Mouse (Mus musculus) left cerebral cortex, adult 18-20 months (tissue): ENCODE results near the gene Ahcyl2. TPM values are rescaled to one million over a fixed set of nuclear protein-coding genes. Genes with fewer than 3 reads are reported as not detected.

Experiments
- DNase-seq, 2 experiments: peaks; one replicate each; pipeline ENCODE4 v3.0.0; 2021 to 2022; ENCODE audit warnings: low spot score in 2 of 2, mixed read lengths in 1 of 2
- total RNA-seq, 2 experiments: library from RNA; stranded (reverse); gene quantifications; 2 replicates each; pipeline ENCODE4 v1.2.3; 2021

Gene Ahcyl2
- total RNA-seq, 2 experiments from 2014 or later = 136 to 139 TPM

DNA sequence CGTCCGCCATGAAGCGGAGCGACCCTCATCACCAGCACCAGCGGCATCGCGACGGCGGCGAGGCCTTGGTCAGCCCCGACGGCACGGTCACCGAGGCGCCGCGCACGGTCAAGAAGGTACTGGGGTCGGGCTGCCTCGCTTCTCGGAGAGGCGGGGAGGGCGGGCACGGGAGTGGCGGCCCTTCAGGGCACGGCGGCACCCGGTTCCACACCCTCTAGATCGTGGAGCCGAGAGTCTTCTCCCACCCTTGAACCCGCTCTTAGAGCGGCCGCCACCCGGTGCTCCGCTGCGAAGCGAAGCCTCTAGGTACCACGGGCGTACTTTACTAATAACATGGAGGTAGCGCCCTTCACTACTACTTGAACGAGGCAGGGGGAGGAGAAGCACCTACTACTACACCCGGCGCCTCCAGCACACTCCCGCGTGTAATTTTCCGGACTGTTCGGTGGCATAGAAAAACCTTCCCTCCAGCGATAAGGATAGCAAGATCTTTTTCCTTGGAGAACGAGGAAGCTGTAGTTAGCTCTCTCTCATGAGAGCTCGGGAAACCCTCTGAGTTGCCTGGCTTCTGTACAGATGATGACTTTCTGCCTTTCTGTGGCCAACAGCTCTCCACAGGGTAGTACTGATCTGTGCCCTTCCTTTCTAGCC, 1.1 kb downstream of the Ahcyl2 start:
- peak; percentile 21 to 36 for DNase-seq

DNA sequence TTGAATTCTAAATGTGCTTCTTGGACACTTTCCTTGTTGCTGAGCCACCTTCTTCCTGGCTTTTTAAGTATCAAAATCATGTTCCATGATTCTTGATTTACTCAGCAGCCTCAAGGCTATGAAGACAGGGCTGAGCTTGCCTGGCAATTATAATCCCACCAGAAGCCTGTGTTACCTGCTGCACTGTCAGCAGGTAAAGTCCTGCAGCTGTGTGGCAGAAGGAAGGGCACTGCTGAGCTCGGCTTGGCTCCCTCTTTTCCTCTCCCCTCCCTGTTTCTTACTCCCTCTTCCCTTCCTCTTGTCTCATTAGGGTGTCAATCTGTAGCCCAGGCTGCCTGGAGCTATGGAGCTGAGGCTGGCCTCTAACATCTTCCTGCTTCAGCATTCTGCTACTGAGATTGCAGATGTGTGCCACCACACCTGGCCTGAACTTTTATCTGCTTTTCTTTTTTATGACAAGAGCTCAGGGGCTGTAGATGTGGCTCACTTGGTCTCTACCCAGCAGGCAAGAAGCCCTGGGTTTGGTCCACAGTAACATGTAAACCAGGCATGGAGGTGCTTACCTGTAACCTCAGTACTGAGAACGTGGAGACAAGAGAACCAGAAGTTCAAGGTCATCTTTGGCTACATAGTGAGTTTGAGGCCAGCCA, 3.0 kb downstream of the Ahcyl2 start:
- DNase-seq = no peak

DNA sequence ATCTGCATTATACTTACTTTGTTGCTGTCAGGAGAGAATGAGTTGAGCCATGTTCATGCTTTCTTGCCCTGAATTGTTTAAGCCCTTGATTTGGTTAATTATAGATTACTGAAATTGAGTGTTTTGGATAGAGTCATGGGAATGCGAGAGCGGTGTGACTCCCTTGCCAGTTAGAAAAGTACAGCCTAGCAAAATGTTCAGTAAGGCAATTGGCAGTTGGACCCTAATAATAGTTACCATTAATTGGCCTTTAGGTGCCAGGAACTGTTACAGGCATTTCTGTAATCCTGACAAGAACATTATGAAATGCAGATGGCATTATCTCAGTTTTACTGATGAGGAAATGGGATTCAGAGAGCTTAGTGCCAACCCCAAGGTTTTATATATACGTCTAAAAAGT, 4.4 kb downstream of the Ahcyl2 start:
- DNase-seq = no peak

DNA sequence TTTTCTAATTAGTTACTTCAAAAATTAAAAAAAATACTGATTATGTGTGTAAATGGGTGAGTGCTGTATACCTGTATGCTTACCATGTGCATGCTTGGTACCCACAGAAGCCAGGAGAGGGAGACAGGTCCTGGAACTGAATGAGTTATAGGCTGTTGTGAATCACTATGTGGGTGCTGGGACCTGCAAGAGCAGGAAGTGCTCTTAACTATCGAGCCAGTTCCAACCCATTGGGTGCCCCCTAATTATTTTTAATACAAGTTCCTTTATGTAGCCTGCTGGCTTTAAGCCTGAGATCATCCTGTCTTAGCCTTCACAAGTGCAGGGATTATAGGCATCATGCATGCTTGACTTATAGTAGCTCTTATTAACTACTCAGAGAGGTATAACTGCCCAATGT, 6.3 kb downstream of the Ahcyl2 start:
- DNase-seq = no peak

DNA sequence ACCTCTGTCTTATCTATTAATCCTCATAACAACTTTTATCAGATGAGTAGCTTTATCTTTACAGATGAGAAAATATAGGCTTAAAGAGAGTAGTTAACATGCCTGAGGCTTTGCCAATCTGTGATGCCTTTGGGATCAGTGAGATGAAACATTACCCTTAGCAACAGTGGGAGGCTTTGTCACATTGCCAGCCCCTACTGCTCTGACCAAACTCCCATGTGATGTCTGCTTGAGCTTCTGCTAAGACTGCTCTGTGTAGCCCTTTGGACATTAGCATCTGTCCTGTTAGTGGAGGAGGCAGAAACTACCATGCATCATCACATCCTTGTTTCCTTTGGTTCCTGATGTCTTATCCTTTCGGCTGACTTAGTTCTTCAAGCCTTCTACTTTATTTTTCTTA, 7.8 kb downstream of the Ahcyl2 start:
- peak; percentile 37 to 44 for DNase-seq

DNA sequence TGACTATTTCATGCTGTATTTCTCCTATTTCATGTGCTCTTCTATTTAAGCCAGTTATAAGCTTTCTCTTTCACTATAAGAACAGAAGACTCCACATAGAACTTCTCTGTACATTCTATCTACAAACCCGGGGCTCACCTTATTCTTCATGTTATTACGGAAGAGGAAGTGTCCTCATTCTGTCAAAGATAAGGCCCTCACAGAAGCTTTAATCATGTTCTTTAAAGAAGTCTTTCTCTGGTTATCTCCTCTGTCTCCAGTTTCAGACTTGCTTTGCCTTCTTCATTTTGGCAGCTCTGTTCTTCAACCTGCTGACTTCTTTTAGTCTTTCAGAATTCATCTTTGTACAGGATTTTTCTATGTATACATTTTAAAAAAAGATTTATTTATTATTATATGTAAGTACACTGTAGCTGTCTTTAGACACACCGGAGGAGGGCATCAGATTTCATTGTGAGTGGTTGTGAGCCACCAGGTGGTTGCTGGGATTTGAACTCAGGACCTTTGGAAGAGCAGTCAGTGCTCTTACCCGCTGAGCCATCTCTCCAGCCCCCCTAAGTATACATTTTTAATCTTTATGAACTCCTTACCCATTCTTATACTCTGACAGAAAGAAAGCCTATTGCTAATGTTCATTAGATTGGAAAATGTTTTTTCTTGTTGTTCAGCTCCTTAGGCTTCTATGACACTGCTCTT, 8.9 kb downstream of the Ahcyl2 start:
- no peak for DNase-seq

DNA sequence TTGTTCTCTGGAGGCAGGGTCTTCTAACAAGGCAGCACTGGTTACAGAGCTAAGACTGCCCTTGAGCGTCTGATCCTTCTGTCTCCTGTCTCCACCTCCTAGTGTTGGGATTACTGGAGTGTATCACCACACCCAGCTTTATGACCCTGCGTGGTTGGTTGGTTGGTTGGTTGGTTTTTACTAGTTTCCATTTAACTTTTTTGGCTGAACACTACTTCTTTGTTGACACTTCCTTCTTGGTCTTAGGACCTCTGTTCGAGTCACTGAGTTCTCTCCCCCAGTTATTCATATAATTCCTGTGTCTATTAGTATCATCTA, 9.4 kb downstream of the Ahcyl2 start:
- no peak for DNase-seq

DNA sequence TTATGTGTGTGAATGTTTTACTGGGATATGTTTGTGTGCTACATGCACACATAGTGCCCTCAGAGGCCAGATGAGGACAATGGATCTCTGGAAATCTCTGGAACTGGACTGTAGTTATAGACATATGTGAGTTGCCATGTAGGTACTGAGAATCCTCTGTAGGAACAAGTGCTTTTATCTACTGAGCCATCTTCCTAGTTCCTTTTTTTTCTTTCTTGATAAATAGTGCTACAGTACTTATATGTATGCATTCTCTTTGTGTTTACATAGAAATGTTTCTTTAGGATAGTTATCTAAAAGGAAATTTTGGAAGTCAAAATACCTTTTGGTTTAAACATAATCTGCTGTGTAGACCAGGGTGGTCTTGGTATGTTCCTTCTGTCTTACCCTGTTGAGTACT, 12.3 kb downstream of the Ahcyl2 start:
- no peak for DNase-seq

DNA sequence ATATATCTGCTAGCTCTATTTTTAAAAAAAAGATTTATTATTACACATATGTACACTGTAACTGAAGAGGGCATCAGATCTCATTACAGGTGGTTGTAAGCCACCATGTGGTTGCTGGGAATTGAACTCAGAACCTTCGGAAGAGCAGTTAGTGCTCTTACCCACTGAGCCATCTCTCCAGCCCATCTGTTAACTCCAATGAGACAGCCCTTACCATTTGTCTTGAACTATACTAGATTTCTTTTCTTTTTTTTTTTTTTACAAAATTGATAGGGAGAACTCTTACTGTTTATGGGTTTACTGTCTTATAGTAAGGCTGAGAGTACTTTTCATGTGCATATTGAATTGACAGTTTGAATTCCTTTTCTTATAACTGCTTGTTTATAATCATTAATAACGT, 12.8 kb downstream of the Ahcyl2 start:
- no peak for DNase-seq

DNA sequence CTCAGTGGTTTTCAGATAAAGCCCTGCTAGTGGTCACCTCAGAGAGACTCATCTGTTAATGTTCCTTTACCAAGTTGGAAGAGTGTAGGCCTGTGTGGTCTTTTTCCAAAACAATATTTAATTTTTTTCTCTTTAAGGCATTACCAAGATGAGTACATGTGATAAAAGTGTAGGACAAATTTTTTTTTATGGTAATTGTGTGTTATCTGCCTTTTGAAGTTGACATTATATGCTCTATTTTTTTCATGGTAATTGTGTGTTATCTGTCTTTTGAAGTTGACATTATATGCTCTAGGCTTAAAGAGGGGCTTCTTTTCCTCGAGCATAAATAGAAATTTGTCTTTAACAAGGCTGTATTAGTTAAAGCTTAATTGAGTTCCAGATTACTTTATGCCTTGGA, 14.4 kb downstream of the Ahcyl2 start:
- DNase-seq = no peak

DNA sequence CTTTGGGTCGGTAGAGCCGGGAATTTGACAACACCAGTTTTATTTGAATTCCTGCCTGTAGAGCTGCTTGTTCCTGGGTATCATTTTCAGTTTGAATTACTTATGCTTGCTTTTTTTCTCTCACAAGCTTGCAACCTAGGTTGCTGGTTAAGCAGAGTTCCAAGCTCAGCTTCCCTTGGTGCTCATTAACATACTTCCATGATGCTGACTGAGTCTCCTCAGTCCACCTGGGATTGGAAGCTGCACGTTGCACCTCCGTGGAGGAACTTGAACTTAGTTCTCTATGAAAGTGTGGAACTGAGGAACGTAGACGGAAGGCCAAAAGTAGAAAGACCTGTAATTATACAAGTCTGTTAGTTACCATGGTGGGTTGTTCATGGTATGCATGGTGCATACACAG, 16.1 kb downstream of the Ahcyl2 start:
- DNase-seq = no peak

DNA sequence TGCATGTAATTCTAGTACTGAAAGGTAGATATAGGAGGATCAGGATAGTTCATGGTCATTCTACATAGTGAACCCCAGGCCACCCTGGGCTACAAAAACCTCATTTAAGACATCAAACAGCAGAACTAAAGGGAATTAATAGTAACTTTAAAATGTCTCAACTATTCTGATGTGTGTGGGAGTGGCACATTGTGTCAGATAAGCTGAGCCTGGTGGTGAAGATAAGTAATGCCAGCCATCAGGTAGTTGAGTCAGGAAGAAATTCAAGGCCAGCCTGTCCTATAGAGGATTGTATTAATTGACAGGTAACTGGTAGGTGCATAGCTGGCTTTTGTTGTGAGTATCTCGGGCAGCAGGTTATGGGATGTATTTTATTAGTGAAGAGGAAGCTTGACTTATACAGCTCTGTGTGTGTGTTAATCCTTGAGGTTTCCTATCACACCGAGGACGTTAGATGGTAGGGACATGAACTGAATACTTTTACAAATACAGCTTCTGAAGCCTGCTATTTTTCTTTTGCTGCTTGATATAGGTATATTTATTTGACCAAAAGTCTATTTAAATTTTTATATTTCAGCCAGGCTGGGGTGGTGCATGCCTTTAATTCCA, 16.7 kb downstream of the Ahcyl2 start:
- DNase-seq = no peak

DNA sequence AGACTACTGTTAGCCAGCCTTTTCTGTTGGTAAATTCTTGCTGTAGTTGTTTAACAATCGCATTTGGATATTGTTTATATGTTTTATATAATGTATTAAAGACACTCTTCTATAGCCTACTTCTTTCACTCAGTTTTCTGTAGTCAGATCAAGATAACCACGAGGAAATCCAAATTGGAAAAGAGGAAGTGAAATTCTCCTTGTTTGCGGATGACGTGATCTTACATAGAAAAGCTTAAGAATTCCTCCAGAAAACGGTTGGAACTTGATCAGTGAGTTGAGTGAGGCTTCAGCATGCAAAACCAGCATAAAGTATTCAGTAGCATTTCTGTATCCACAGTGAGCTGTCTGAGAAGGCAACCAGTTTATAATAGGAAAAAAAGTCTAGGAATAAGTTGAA, 17.9 kb downstream of the Ahcyl2 start:
- no peak for DNase-seq

DNA sequence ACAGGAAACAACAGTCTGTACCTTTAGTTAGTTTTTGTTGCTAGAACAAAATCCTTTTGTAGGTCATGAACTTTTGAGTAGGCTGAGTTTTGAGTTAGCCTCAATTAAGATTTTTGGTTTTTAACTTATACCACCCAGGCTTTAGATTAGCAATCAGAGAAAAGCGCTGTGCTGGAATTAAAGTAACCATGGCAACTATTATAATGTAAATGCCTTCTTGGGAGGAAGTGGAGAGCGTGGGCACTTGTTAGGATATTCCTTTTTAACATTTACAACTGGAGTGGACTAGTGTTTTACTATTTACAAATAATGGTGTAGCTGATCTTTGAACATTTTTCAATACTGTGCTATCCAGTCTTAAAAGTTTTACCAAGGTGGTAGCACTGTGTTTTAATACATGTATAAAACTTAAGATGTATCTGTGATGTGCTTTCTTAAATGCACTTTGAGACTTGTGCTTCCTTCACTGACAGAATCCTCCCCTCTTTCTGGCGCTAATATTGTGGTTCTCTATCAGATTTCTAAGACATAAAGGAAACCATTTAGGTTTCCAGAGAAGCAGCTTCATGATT, 21.1 kb downstream of the Ahcyl2 start:
- no peak for DNase-seq

DNA sequence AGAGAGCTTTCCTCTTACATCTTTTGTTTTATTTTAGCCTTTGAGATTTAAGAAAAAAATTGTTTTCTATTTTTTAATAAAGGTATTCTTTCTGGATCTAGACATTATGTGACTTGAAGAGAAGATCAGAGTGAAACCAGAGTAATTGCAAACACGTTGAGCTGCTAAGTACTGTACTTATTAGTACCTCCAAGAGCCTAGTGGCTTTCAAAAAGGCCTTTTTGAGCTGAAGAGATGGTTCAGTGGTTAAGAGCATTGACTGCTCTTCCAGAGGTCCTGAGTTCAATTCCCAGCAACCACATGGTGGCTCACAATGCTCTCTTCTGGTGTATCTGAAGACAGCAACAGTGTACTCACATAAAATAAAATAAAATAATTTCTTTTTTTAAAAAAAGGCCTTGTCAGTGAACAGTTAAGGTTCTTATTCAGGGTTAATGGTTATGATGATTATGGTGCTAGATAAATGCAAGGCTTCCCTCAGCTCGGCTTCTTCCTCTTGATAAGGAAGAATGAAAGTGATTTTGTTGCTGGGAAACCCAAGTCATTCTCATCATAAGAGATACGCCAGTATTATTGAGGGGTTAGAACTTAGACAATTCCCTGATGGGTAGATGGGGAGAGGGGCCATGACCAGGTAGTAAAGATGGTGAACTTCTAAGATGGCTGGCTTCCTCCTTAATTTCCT, 22.3 kb downstream of the Ahcyl2 start:
- DNase-seq = no peak

DNA sequence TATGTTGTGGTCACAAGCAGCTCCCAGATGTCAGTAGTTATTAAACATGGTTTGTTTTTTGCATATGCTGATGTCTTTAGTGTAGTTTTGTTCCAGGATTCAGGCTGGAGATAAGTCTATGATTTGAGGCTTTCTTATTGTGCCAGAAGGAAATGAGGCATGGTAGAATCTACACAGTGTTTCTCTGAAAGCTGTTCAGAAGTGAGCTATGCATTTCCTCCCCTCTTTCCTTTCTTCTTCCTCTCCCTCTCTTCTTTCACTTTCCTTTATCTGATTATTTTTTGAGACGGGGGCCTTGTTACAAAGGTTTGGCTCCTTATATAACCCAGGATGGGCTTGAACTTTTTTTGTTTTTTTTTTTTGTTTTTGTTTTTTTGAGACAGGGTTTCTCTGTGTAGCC, 25.7 kb downstream of the Ahcyl2 start:
- DNase-seq = no peak

DNA sequence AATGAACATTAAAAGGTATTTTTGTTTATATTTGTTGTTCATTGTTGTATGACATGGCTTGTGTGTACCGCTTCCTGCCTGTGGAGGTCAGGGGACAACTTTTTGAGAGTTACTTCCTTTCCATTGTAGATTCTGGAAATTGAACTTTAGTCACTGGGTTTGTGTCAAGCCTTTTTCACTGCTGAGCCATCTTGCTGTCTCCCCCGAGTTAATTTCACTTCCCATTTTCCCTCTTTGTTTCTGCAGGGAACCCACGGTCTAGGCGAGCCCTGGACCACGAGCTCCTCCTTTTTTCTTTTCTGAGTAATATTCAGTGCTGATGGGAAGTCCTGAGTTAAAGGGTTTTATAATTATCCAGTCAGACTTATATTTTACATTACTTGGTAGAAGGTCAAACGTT, 26.8 kb downstream of the Ahcyl2 start:
- DNase-seq = no peak

DNA sequence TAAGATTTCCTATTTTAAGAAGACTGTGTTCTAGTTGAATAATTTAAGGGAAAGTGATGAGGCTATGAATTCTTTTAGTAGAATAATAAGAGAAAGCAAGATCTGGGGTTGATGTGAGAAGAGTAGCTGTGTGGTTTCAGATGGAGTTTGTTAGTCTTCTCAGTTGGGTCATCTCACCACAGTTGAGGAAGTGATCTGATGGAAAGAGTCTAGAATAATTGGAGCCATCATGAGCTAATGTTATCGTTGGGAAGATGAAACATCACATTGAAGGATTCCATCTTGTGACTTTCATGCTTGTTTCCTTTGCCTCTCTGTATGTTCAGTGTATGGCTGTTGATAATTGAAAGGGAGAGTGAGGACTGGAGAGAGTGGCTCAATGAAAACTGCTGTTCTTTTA, 35.2 kb downstream of the Ahcyl2 start:
- DNase-seq = no peak

DNA sequence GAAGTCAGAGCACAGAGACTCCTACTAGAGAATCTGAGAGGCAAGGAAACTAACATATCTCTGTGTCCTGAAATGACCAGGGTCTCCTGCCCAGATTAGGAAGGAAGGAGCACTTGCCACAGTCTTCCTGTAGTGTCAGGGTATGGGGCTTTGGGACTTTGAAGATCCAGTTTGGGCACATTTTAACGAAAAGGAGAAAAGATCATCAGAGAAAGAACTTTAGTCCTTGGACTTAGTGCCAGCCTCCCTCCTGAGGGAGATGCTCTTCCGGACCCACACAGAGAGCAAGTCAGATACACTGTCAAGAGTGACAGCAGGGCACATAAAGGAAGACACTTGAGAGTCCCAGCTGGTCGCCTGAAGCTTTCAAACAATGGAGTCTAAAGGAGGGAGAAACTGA, 36.2 kb downstream of the Ahcyl2 start:
- DNase-seq = no peak

DNA sequence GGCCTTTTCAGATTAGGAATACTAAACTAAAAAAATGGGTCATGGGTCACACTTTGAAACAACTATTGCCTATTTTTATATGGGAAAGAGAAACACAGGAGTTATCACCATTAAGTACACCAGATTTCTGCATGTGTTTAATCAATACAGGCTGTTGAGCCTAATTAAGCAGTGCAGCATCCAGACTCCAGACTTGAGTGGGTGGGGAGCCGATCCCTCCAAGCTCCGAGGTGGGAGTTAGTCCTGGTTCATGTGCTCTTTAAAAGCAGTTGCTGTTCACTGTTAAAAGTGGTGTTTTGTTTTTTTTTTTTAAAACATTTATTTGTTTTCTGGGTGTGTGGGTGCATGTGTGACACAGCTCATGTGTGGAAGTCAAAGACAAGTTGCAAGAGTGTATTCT, 37.6 kb downstream of the Ahcyl2 start:
- no peak for DNase-seq

DNA sequence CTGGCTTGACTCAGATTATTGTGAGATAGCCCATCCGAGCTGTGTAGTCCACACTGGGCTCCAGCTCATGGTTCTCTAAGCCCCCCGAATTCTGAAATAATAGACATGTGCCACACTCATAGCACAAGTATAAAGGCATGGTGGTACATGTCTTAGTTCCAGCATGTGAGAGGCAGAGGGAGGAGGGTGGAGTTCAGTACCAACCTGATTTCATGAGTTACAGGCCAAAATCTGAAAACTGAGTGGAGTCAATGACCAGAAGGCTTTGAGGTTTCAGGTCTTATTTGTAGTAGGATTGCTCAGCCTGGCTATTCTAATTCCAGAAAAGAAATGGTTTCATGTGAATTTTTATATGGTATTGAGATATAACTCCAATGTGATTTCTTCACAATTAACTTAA, 44.3 kb downstream of the Ahcyl2 start:
- DNase-seq = no peak

DNA sequence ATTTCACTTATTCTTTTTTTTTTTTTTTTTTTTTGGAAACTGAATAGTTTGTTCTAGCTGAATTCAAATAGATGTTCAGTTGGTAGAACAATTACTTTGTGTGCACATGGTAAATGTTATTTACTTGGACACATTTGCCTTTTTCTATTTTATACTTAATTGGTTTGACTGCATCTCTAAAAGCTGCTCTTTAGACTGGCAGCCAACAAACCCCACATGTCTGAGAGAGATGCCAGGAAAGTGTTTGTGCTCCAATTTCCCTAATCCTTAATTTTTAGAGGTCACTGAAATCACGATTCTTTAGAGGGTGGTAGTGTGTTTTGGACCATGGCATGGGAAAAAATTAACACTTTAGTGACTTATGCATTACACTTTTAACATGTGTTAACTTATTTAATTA, 44.8 kb downstream of the Ahcyl2 start:
- DNase-seq = no peak
